Mouse (Mus musculus): ENCODE measurements around the gene Mad1l1.

The Mad1l1 gene

DNA sequence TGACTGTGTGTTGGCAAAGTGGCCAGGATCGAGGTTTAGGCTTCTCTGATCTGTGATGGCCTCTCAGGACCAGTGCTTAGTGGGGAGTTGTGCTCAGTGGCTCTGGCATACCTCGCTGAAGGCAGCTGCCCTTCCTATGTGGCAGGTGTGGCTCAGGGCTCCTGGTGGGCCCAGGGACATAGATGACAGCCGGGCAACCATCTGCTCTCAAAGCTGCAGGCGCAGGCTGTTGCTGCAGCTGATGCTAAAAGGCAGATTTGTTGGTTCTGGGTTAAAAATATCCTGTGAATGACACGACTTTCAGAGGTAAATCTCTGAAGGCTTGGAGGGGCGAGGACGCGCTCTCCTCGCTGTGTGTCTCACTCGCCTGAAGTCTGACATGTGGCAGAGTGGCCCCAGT is 299.6 kb downstream of the Mad1l1 start:
- DNase-seq (ENCODE audit: inconsistent age in 2 of 2, low spot score in 1 of 2), result no peak

- DNase-seq (ENCODE audit: inconsistent age in 2 of 2, low spot score in 1 of 2), result peak in 1 of 2 experiments; percentile 74
These were observed 301.7 kb downstream of the Mad1l1 start for GRCm38 (mm10) chr5:140019616-140020015.

DNA sequence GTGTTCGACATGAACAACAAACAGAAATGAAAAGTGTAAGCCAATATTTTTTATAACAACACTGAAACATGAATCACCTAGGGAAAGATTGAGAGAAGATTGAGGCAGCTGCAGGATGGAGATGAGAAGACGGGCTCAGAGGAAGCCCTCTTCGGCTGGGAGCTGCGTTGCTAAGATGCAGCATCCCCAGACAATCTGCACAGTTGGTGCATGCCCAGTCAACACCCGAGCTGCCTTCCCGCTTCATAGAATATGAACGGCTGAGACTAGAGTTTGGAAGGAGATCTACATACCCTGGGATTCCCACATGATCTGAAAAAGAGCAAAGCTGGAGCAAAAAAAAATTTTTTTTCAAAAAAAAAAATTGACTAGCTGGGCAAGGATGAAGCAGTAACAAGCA is 302.6 kb downstream of the Mad1l1 start:
- peak in 1 of 2 experiments; percentile 18 for DNase-seq (ENCODE audit: inconsistent age in 2 of 2, low spot score in 1 of 2)

DNA sequence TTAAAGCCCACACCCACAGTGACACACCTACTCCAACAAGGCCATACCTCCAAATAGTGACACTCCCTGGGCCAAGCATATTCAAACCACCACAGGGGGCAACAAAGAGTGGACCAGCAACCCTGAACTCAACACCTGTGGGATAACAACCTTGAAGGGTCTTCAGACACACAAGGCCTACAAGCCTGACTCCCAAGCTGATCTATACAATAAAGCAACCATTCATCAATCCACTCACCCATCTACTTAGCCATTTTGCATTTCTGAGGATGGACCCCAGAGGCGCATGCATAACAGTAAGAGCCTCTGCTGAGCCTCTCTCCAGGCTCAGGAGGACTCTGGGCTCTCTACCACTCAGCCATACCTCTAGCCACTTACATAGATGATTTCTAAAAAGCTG is 304.5 kb downstream of the Mad1l1 start:
- no peak for DNase-seq (ENCODE audit: inconsistent age in 2 of 2, low spot score in 1 of 2)

- DNase-seq (ENCODE audit: inconsistent age in 2 of 2, low spot score in 1 of 2), result peak in 1 of 2 experiments; percentile 27
These were observed 307.7 kb downstream of the Mad1l1 start for GRCm38 (mm10) chr5:140013652-140014051.

GRCm38 (mm10) chr5:140012286-140012967 is 308.9 kb downstream of the Mad1l1 start:
- no peak for DNase-seq (ENCODE audit: inconsistent age in 2 of 2, low spot score in 1 of 2)

GRCm38 (mm10) chr5:140010405-140010804 is 310.9 kb downstream of the Mad1l1 start:
- DNase-seq (ENCODE audit: inconsistent age in 2 of 2, low spot score in 1 of 2), result no peak

- peak in 1 of 2 experiments; percentile 23 for DNase-seq (ENCODE audit: inconsistent age in 2 of 2, low spot score in 1 of 2)
These were observed 312.2 kb downstream of the Mad1l1 start for GRCm38 (mm10) chr5:140009083-140009655.

GRCm38 (mm10) chr5:140008523-140008806 is 312.9 kb downstream of the Mad1l1 start:
- DNase-seq (ENCODE audit: inconsistent age in 2 of 2, low spot score in 1 of 2), result no peak

DNA sequence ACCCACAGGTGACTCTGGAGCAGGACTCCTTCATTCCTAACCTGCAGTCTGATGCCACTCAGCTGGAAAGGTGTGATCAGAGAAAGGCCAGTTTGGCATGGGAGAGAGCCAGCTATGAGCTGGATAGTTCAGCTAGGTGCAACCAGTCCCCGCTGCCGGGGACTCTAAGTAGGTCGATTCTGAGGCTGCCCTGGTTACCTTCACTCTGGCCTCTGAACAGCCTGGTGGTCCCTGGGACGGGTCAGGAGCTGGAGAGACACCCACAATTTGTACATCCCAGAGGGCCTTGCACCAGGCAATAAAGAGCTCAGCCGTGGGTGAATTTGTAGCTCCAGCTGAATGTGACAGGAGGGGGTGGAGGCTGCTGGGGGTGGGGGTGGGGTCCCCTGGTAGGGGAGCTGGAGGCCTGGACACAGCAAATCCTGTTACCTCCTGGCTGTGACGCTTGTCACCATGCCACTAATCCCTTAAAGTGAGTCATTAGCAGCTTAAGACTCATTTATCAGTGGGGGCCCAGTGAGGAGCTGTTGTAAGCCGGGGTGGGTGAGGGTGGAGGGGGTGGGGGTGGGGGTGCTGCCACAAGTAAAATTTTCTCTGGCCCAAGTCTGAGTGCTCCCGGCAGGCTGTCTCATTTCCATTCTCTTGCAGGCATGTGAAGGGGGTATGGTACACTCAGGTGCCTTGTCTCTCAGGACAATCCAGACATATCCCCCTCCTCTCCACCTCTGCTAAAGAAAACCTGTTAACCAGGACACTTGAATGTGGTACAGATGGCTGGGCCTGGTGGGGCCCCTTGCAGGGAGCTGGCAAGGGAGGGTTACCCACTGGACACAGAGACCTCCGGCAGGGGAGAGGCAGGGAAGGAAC is 313.5 kb downstream of the Mad1l1 start:
- no peak for DNase-seq (ENCODE audit: inconsistent age in 2 of 2, low spot score in 1 of 2)

DNA sequence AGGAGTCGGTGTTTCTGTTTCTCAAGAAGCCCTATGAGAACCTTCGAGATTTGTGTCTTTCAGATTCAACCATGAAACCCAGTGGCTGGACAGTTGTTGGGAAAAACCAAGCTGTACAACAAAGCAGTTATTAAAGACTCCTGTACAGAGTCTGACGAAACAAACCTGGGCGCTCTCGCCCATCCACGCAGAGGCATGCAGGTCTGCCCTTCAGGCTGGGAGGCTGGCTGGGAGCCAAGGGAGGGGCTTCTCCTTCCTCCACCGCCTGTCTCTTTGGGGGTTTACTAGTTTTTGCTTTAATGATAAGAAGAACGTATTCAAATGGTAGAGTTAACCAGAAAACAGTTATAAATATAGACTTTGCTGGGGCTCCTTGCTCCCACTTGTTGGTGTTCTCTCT is 314.5 kb downstream of the Mad1l1 start:
- no peak for DNase-seq (ENCODE audit: inconsistent age in 2 of 2, low spot score in 1 of 2)

DNA sequence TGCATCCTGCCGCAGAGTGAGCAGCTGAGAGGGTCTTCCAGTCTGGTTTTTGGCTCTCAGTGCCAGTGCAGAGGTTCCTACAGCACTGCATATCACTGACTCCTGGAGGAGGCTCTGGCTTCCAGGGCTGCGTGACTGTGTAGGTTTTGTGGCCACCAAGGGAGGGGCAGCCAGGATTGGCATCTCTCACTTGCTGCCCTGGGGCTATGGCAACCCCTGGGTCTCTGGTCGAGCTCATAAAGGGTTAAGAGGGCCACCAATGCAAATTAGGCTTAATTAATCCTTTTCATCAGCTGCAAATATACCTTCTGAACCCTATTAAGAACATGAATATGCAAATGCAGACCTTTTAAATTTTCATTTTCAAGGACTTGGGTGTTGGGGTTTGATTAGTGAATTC is 318.8 kb downstream of the Mad1l1 start:
- no peak for DNase-seq (ENCODE audit: inconsistent age in 2 of 2, low spot score in 1 of 2)

DNA sequence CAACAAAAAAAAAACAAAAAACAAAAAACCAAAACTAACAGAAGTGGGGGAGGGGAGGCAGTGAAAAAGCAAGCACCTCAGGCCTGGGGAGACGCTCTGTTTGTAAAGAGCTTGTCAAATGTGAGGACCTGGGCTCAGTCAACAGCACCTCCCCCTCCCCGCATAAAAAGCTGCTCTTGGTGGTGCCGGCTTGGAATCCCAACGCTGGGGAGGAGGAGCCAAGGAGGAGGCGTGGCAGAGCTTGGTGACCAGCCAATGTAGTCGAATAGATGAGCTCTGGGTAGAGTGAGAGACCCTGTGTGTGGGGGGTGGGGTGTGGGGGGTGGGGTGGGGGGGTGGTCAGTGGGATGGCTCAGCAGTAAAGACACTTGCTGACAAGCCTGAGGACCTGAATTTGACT is 322.4 kb downstream of the Mad1l1 start:
- DNase-seq (ENCODE audit: inconsistent age in 2 of 2, low spot score in 1 of 2), result peak in 1 of 2 experiments; percentile 14

GRCm38 (mm10) chr5:139998321-139998720 is 323.0 kb downstream of the Mad1l1 start:
- DNase-seq (ENCODE audit: inconsistent age in 2 of 2, low spot score in 1 of 2), result peak in 1 of 2 experiments; percentile 42

DNA sequence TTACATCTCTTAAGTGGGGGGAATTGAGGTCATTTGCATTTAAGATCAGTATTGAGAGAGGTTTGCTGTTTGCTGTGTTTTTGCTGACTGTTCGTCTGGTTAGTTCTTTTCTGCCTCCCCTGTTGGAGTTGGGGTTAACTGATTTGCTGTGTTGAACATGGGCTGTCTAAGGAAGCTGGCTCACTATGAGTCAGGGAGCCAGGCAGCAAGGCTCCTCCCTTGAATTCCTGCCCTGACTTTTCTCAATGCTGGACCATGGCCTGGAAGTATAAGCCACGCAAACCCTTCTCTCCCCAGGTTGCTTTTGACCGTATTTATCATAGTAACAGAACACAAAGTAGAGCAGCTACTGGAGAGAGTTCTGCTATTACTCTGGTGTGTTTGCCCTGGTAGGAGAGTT is 329.8 kb downstream of the Mad1l1 start:
- DNase-seq (ENCODE audit: inconsistent age in 2 of 2, low spot score in 1 of 2), result no peak

- no peak for DNase-seq (ENCODE audit: inconsistent age in 2 of 2, low spot score in 1 of 2)
These were observed 336.1 kb downstream of the Mad1l1 start for GRCm38 (mm10) chr5:139985073-139985746.

GRCm38 (mm10) chr5:139981976-139982375 is 339.4 kb downstream of the Mad1l1 start:
- DNase-seq (ENCODE audit: inconsistent age in 2 of 2, low spot score in 1 of 2), result no peak

- DNase-seq (ENCODE audit: inconsistent age in 2 of 2, low spot score in 1 of 2), result no peak
These were observed 342.0 kb downstream of the Mad1l1 start for GRCm38 (mm10) chr5:139979371-139979770.

DNA sequence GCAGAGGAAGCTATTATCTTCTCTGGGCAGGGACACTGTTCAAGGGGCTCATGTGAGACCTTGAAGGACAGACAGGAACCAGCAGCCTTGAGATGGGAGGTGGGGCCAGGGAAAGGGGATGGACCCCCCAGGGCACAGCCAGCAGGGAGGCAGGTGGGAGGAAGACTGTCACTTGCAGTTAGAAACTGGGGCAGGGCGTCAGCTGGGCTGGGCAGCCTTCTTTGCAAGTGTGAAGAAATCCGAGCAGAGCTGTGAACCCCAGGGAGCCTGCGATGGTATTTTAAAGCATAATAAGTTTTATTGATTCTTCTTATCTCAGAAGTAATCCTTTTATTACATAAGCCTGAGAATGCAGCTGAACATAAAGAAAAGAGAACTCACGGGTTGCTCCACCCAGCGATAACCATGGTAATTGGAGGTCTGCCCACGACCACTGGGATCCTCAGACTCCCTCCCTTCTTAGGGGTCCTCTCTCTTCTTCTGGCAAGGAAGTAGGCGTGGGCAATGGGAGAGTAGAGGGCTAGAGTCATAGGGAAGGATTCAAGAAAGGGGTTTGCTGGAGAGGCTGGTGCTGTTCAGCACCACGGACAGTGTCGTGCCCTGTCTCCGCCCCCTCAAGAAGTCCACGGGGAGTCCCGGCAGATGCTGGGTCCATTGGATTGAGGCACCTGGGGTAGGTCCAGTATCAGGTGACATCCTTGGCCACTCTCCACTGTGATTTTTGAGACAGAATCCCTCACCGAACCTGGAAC is 342.7 kb downstream of the Mad1l1 start:
- DNase-seq (ENCODE audit: inconsistent age in 2 of 2, low spot score in 1 of 2), result peak in 1 of 2 experiments; percentile 54

- no peak for DNase-seq (ENCODE audit: inconsistent age in 2 of 2, low spot score in 1 of 2)
These were observed 343.9 kb downstream of the Mad1l1 start for GRCm38 (mm10) chr5:139977476-139977875.

DNA sequence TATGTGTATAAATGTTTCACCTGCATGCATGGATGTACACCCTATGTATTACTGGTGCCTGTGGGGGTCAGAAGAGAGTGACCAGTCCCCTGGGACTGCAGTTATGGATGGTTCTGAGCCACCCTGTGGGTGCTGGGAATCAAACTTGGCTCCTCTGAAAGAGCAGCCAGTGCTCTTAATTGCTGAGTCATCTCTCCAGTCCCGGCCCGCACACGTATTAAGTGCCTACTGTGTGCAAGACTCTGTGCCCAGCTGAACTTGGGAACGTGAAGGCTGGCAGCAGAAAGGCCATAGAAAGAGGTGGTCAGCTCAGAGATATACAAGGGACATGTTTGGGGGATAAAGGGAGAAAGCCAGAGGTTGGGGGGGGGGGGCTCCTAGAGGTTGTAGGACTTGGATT is 344.8 kb downstream of the Mad1l1 start:
- DNase-seq (ENCODE audit: inconsistent age in 2 of 2, low spot score in 1 of 2), result no peak

Data from adrenal gland, adult (tissue).